Mouse (Mus musculus) lung, postnatal 0 days (tissue): Measurements from ENCODE around the gene Ntn1. TPM values are rescaled to one million over a fixed set of nuclear protein-coding genes. Genes with fewer than 3 reads are reported as not detected.

ENCODE experiments used
- ATAC-seq: fragments of 200-750 bp; cut with Nextera tagmentation; 2 replicates; pipeline ENCODE4 v1.8.0; 2017; ENCODE audit warnings: moderate library complexity
- DNase-seq: peaks from one replicate; pipeline ENCODE4 v3.0.0-alpha.2; 2016; ENCODE audit warnings: low spot score
- H3K27ac ChIP-seq: fragments of 300-500 bp; sonication (generic); 2 replicates; pipeline ENCODE4 v1.5.1; 2014; ENCODE audit warnings: antibody characterized with exemption, mild to moderate bottlenecking, low read length, mixed read lengths
- H3K27me3 ChIP-seq: fragments of 300-500 bp; sonication (generic); replicated peaks from 2 replicates; pipeline ENCODE4 v1.6.1; 2014; ENCODE audit warnings: low read length, mixed read lengths; ENCODE audit not compliant: insufficient read depth
- H3K36me3 ChIP-seq: fragments of 300-500 bp; sonication (generic); 2 replicates; pipeline ENCODE4 v1.6.1; 2014; ENCODE audit warnings: low read length, mixed read lengths; ENCODE audit not compliant: insufficient read depth
- H3K4me1 ChIP-seq: fragments of 300-500 bp; sonication (generic); 2 replicates; pipeline ENCODE4 v1.6.1; 2014; ENCODE audit warnings: antibody characterized with exemption, low read depth, low read length, mixed read lengths; ENCODE audit not compliant: insufficient read depth
- H3K4me2 ChIP-seq: fragments of 300-500 bp; sonication (generic); replicated peaks from 2 replicates; pipeline ENCODE4 v1.6.1; 2014; ENCODE audit warnings: low read depth, mild to moderate bottlenecking, low read length, moderate library complexity, mixed read lengths
- H3K4me3 ChIP-seq: fragments of 300-500 bp; sonication (generic); 2 replicates; pipeline ENCODE4 v1.5.1; 2014; ENCODE audit warnings: low read depth, low read length
- H3K9ac ChIP-seq: fragments of 300-500 bp; sonication (generic); replicated peaks from 2 replicates; pipeline ENCODE4 v1.6.1; 2014; ENCODE audit warnings: low read depth, mild to moderate bottlenecking
- H3K9me3 ChIP-seq: fragments of 300-500 bp; sonication (generic); 2 replicates; pipeline ENCODE4 v1.6.1; 2016; ENCODE audit warnings: low read length, mixed read lengths
- CTCF ChIP-seq: IDR thresholded peaks from 2 replicates; pipeline ENCODE4 v1.5.1; 2016; ENCODE audit warnings: antibody characterized with exemption, mild to moderate bottlenecking
- EP300 ChIP-seq: IDR thresholded peaks from 2 replicates; pipeline ENCODE4 v1.6.1; 2016; ENCODE audit warnings: antibody characterized with exemption, mild to moderate bottlenecking, control low read depth
- WGBS: fragments of 180-500 bp; shearing (Covaris S2); extraction: QIAGEN DNeasy Blood & Tissue Kit; methylation state at CpG from one replicate; pipeline ENCODE4 v1.1.7; 2014; 5-methylcytosine and 5-hydroxymethylcytosine counted together
- polyA plus RNA-seq: library from polyadenylated mRNA; unstranded; fragments of >200 nt; fragmentation: Nextera tagmentation; extraction: Ambion mirVana; gene quantifications from 2 replicates; pipeline ENCODE4 v1.2.1, GENCODE M21; 2015

Ntn1 gene
- polyA plus RNA-seq, 1 experiment from 2014 or later, result 7.2 TPM

- H3K36me3 ChIP-seq, result no peaks in the 10 kb centered on the region
- no peak overlapping the region for H3K27ac ChIP-seq
- H3K9ac ChIP-seq, result no peak overlapping the region
- DNase-seq (no peak), ATAC-seq (no peak)
- WGBS, result 47% methylated on average over 5 of the region's 7 CpGs
- no peaks in the 10 kb centered on the region for H3K9me3 ChIP-seq
- no peak overlapping the region for H3K4me2 ChIP-seq
- no peak overlapping the region for H3K4me3 ChIP-seq
- H3K27me3 ChIP-seq, result 0 out of 2 replicates have a peak, but pooled peaks cover 4% of the 10 kb centered on the region
- TF ChIP-seq CTCF (no peak), EP300 (no peak)
- peaks cover 4% of the 10 kb centered on the region; the same call in 1 of the 2 replicates for H3K4me1 ChIP-seq
Observed at GRCm38 (mm10) chr11:68276945-68277344, 123.7 kb downstream of the Ntn1 start.

- Histone ChIP-seq H3K9me3 (no peaks in the 10 kb centered on the region), H3K36me3 (no peaks in the 10 kb centered on the region), H3K4me2 (no peak overlapping the region), H3K4me1 (no peaks in the 10 kb centered on the region), H3K9ac (no peak overlapping the region), H3K27me3 (0 out of 2 replicates have a peak, but pooled peaks cover 4% of the 10 kb centered on the region), H3K4me3 (no peak overlapping the region), H3K27ac (no peak overlapping the region)
- DNase-seq (no peak), ATAC-seq (no peak)
- TF ChIP-seq CTCF (no peak), EP300 (no peak)
- 62% methylated on average over 10 of the region's 10 CpGs for WGBS
Observed at GRCm38 (mm10) chr11:68274331-68274811, 126.3 kb downstream of the Ntn1 start.

GRCm38 (mm10) chr11:68273855-68274254 is 126.8 kb downstream of the Ntn1 start:
- Histone ChIP-seq H3K27me3 (0 out of 2 replicates have a peak, but pooled peaks cover 4% of the 10 kb centered on the region), H3K4me2 (no peak overlapping the region), H3K9me3 (no peaks in the 10 kb centered on the region), H3K4me1 (no peaks in the 10 kb centered on the region), H3K4me3 (no peak overlapping the region), H3K9ac (no peak overlapping the region), H3K36me3 (no peaks in the 10 kb centered on the region), H3K27ac (no peak overlapping the region)
- 89% methylated on average over 12 of the region's 12 CpGs for WGBS
- ATAC-seq (no peak), DNase-seq (no peak)
- no peak for TF ChIP-seq CTCF
- no peak for TF ChIP-seq EP300

GRCm38 (mm10) chr11:68270730-68271467 is 129.7 kb downstream of the Ntn1 start:
- TF ChIP-seq EP300, result no peak
- TF ChIP-seq CTCF, result no peak
- no peak for ATAC-seq
- 70% methylated on average over 19 of the region's 19 CpGs for WGBS
- DNase-seq, result no peak
- H3K4me3 ChIP-seq, result no peak overlapping the region
- H3K9ac ChIP-seq, result no peak overlapping the region
- no peak overlapping the region for H3K27ac ChIP-seq
- H3K4me2 ChIP-seq, result no peak overlapping the region
- no peaks in the 10 kb centered on the region for H3K9me3 ChIP-seq
- no peaks in the 10 kb centered on the region for H3K36me3 ChIP-seq
- H3K4me1 ChIP-seq, result no peaks in the 10 kb centered on the region
- no peaks in the 10 kb centered on the region for H3K27me3 ChIP-seq

GRCm38 (mm10) chr11:68264276-68264675 is 136.3 kb downstream of the Ntn1 start:
- no peaks in the 10 kb centered on the region for H3K36me3 ChIP-seq
- H3K9ac ChIP-seq, result no peak overlapping the region
- no peak for DNase-seq
- no peaks in the 10 kb centered on the region for H3K27me3 ChIP-seq
- no peak overlapping the region for H3K27ac ChIP-seq
- TF ChIP-seq EP300 (0 out of 2 replicates have a peak, but pooled peaks have one; percentile 21), CTCF (no peak)
- 0 out of 2 replicates have a peak, but pooled peaks cover 6% of the 10 kb centered on the region for H3K4me1 ChIP-seq
- H3K4me2 ChIP-seq, result no peak overlapping the region
- ATAC-seq, result no peak
- 73% methylated on average over 5 of the region's 5 CpGs for WGBS
- H3K9me3 ChIP-seq, result no peaks in the 10 kb centered on the region
- H3K4me3 ChIP-seq, result no peak overlapping the region

GRCm38 (mm10) chr11:68263100-68263499 is 137.5 kb downstream of the Ntn1 start:
- H3K9me3 ChIP-seq, result no peaks in the 10 kb centered on the region
- H3K36me3 ChIP-seq, result no peaks in the 10 kb centered on the region
- 0 out of 2 replicates have a peak, but pooled peaks cover 6% of the 10 kb centered on the region for H3K4me1 ChIP-seq
- H3K27ac ChIP-seq, result no peak overlapping the region
- DNase-seq (no peak), ATAC-seq (no peak)
- no peak for TF ChIP-seq EP300
- no peak for TF ChIP-seq CTCF
- WGBS, result 94% methylated on average over 5 of the region's 5 CpGs
- H3K27me3 ChIP-seq, result no peaks in the 10 kb centered on the region
- no peak overlapping the region for H3K4me2 ChIP-seq
- H3K9ac ChIP-seq, result no peak overlapping the region
- H3K4me3 ChIP-seq, result no peak overlapping the region
